Mouse (Mus musculus) cerebellum, postnatal 14 days (tissue): ENCODE measurements around the gene Sdr42e1.

Experiments
- DNase-seq, 2 experiments: peaks; one replicate each; pipeline ENCODE4 v3.0.0; 2021; ENCODE audit warnings: mixed read lengths in 2 of 2

The Sdr42e1 gene

DNA sequence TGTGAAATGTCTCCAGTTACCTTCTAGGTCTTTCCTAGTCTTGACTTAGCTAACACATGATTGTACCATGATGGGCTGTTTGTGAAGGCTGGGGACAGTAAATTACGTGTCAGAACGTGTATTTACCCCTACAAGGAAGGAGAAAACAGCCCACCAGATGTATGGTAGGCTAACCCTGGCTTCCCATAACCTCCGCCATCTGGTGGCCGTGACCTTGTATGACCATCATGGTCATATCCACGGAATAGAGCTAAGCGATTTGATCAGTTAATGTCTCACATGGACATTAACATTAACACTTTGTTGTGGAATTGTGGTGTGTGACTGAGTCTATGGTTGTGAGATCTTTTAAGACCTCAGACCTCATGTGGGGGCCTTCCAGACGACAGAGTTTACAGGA lies 14.5 kb downstream of the Sdr42e1 start:
- DNase-seq = no peak

DNA sequence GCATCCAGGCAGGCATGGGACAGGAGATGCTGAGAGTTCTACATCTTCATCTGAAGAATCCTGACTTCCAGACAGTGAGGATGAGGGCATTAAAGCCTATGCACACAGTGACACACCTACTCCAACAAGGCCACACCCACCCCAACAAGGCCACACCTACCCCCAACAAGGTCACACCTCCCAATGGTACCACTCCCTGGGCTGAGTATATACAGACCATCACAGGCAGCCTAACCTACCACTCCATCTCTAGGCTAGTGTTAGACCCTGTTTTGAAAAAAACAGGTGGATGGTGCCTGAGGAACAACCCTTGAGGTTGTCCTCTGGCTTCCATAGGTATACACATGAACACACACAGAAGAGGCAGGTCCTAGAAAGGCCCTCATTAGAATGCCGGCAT lies 21.2 kb downstream of the Sdr42e1 start:
- no peak for DNase-seq

DNA sequence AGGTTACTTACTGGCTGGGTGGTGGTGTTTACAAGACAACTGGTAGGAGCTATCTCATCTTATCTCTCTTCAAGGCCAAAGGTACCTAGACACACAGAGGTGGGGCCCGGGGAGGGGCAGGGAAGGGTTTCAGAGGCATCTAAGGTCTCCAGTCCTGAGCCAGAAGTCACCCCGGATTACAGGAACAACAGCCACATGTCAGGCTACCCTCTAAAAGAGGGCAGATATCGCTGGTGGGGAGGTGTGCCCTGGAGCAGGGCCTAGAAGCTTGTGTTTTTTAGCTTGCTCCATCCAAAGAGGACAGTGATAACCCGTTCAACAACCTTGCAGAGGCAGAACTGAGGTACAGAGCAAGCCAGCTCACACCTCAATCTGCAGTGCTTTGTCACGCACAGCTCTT lies 27.0 kb downstream of the Sdr42e1 start:
- no peak for DNase-seq

- DNase-seq = peak; percentile 72 to 76
Observed at GRCm38 (mm10) chr8:117646020-117646419, 27.5 kb downstream of the Sdr42e1 start.

DNA sequence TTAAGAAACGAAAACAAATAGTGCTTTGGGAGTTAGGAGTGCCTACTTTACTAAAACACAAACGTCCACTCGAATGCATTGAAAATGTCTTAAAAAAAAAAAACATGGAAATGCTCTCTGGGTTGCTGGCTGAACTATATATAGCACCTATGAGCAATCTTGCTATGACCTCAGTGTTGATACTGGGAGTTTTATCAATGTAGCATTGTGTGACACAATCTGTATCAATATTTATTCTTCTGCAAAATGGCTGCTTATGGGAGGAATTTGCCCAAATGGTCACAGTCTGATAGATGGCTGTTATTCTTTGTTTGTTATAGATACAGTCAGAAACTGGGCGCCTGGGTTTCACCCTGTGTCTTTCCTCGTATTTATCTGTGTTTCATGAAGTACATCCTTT lies 28.0 kb downstream of the Sdr42e1 start:
- no peak for DNase-seq

DNA sequence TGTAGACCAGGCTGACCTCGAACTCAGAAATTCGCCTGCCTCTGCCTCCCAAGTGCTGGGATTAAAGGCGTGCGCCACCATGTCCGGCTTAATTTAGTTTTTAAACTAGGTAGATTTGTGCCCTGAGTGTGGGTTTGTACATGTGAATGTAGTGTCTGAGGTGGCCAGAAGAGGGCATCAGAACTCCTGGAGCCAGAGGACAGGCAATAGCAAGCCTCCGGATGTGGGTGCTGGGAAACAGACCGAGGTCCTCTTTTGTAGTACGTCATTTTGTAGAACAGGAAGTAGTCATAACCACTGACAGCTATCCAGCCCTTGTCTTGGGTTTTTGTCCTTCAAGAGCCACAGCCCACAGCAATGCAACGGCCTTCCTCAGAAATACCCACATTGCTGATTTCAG lies 33.9 kb downstream of the Sdr42e1 start:
- DNase-seq = no peak

DNA sequence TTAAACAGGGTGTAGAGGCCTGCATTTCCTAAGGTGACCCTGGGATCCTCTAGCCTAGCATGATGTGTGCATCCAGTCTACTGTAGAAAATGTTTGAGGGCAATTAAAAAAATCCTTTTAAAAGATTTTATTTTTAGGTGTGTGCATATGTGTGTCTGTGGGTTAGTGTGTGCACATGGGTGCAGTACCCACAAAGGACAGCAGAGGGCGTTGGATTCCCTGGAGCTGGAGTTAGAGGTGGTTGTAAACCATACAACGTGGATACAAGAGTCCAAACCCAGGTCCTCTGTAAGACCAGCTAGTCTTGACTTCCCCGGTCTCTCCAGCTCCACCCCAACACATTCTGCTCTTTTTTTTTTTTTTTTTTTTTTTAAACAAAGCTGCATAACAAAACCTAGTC lies 36.0 kb downstream of the Sdr42e1 start:
- no peak for DNase-seq

DNA sequence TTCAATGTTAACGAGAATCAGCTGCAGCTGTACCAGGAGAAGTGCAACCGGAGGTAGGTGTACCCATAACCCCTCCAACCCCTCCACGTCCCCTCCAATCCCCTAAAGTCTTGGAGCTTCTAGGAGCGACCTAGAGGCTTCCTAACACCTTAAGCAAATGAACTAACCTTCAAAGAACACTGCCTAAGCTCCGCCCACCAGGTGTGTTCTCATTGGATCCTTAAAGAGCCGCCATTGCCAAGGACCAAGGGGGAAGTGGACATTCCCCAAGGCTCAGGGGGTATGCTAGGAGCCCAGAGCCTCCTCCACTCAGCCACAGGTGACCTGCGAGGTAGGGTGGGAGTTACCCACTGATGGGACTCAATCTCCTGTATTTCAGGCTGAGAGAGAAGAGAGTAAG lies 39.1 kb downstream of the Sdr42e1 start:
- DNase-seq = no peak

DNA sequence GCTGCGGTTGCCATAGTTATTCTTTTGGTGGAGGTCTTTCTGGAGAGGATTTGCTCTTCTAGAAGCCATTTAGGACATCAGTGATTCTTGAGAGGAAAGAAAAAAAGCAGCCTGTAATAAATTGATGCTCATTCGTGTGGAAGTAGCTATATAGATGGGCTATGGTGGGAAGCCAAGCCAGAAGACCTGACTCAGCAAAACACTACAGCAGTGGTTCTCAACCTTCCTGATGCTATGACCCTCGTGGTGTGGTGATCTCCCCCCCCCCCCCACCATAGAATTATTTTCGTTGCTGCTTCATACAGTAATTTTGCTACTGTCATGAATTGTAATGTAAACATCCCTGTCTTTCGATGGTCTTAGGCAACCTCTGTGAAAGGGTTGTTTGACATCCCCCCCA lies 41.0 kb downstream of the Sdr42e1 start:
- DNase-seq = no peak

DNA sequence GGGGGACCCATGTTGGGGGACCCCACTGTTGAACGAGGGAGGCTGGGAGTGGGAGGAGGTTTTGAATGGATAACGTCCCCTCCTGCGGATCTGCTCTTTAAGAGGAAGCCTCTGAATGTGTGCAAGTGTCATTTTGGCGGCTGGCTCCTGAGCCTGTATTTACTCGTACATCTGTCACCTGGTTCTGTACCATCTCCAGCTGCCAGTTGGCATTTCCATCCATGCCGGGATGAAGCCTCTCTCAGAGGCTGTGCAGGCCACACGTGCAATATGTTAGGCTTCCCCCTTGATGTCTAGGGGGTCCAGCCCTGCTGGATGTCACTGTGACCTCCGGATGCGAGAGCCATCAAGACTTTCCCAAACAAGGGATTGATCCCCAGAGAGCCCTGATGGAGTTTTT lies 46.4 kb downstream of the Sdr42e1 start:
- peak; percentile 23 to 44 for DNase-seq

DNA sequence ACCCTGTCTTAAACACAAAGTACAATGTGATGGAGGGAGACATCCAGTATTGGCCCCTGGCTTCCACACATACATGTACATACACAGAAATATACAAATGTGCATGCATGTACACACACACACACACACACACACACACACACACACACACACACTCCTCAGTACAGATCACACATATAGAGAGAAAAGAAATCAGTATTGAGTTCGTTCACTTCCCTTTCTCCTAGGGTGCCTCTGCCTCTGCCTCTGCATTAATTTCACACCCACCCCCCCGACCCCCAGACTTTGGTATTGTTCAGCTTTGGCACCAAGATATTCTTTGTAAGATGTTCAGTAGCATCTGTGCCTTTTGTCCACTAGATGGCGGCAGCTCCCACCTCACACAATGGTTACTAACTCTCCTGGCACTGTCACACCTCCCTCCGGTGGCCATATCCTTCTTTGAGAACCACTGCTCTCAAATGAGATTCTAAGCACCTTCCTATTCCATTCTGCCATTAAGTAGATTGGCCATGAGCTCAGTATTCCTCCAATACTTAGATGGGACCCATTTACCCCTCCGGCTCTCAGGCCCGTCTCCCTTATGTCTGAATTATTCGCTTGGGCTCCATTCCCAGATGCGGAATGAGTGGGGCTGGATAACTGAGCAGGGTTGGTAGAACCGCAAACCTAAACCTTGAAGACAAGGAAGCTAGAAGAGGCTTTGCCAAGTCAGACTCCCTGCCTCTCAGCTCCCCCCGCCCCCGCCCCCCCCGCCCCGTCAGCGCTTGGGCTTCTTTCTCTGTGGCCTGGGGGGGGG lies 47.2 kb downstream of the Sdr42e1 start:
- peak; percentile 77 to 84 for DNase-seq

- DNase-seq = no peak
Observed at GRCm38 (mm10) chr8:117612861-117613260, 60.6 kb downstream of the Sdr42e1 start.
